In the genomic region with DNA sequence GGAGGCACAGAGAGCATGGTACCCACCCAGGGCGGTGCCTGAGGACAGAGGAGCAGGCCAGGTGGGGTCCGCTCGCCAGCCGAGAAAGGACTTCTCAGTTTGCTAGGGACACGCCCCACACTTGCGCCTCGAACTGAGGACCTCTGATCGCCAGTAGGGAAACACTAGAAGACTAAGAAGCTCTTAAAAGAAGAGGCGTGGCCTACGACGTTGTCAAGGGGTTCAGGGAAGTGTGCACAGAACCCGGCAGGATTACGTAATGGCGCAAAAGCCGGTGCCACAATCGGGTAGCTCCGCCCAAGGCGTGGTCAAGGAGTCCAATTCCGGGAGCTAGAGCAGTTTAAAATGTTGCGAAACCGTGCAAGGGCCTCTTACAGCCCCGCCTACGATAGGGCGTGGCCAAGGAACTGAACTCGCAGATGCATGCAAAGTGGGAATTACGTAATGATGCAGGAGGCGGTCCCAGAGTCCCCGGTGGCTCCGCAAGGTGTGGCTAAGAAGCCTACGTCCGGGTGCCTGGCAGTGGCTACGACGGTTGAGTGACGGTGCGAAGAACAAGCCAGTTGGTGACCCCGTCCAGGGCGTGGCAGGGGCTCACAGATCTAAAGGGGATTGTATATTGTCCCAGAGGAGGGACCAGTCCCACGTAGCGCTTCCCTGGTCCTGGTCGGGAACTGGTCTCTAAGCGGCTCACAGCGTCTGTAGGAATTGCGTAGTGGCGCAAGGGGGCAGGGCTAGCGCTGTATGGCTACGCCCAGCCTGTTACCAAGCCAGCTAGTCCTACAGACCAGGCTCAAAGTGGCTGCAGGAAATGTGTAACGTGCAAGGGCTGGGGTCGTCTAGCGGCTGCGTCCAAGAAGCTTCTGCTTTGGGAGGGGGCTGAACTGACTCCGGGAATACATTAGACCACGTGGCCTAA, we compare ENCODE assay signal across 8 mouse cellular contexts. TPM values are rescaled to one million over a fixed set of nuclear protein-coding genes. Genes with fewer than 3 reads are reported as not detected.
DNase-seq lines count a peak whose midpoint lies in the region; ATAC-seq lines count a peak whose summit lies in the region.

A gene (plus strand): TSS at position 482 of the 919 bp plus-strand sequence.

- peaks cover 6% of the 10 kb centered on the region for H3K36me3 ChIP-seq in heart, embryonic 10.5 days
- H3K36me3 ChIP-seq in kidney, embryonic 15.5 days, result 0 out of 2 replicates have a peak, but pooled peaks cover 6% of the 10 kb centered on the region

- H3K4me3 ChIP-seq in heart, embryonic 10.5 days, result peak within 1 kb of the TSS; percentile 75
- H3K4me3 ChIP-seq in kidney, embryonic 15.5 days (replicated peaks), result peak within 1 kb of the TSS; percentile 81

- peak within 1 kb of the TSS; percentile 97 for H3K27ac ChIP-seq in heart, embryonic 10.5 days
- H3K27ac ChIP-seq in kidney, embryonic 15.5 days, result peak within 1 kb of the TSS; percentile 100

- under 1% methylated on average over 52 of the region's 52 CpGs for WGBS in heart, embryonic 10.5 days
- under 1% methylated on average over 52 of the region's 52 CpGs for WGBS in kidney, embryonic 15.5 days

- peaks cover 42% of the 10 kb centered on the region for H3K4me1 ChIP-seq in heart, embryonic 10.5 days
- peaks cover 41% of the 10 kb centered on the region for H3K4me1 ChIP-seq in kidney, embryonic 15.5 days

- H3K4me2 ChIP-seq in kidney, embryonic 15.5 days, result peak within 1 kb of the TSS; percentile 83

- H3K9me3 ChIP-seq in heart, embryonic 10.5 days, result no peaks in the 10 kb centered on the region
- no peaks in the 10 kb centered on the region for H3K9me3 ChIP-seq in kidney, embryonic 15.5 days (replicated peaks)

- 0 out of 2 replicates have a peak, but pooled peaks cover 6% of the 10 kb centered on the region for H3K27me3 ChIP-seq in heart, embryonic 10.5 days (ENCODE audit: insufficient read depth, poor library complexity, severe bottlenecking)
- no peaks in the 10 kb centered on the region for H3K27me3 ChIP-seq in kidney, embryonic 15.5 days

- H3K9ac ChIP-seq in kidney, embryonic 15.5 days, result peak within 1 kb of the TSS; percentile 68

- peak; percentile 99 for DNase-seq in B cell, adult 2 months
- peak; percentile 100 for DNase-seq in brain, adult 2 months (ENCODE audit: low read depth, low spot score)
- DNase-seq in heart, embryonic 10.5 days (ENCODE audit: low spot score), result peak; percentile 100
- DNase-seq in liver, result peak; percentile 100
- peak; percentile 97 to 98 for DNase-seq in spleen, postnatal 4 days (ENCODE audit: low spot score in 2 of 2)

- peak; percentile 88 for ATAC-seq in erythroblast, adult 5-6 weeks (replicated peaks; ENCODE audit: low FRiP score, poor library complexity, severe bottlenecking)
- ATAC-seq in kidney, embryonic 15.5 days (replicated peaks; ENCODE audit: low FRiP score), result peak; percentile 90
- ATAC-seq in monocyte, adult 5-6 weeks (replicated peaks; ENCODE audit: insufficient number of reproducible peaks, low FRiP score, low TSS enrichment, poor library complexity, severe bottlenecking), result peak; percentile 72

RNA-seq across cellular contexts. Expression of the gene that starts here (rescaled TPM):
- total RNA-seq in erythroblast, adult 5-6 weeks (2015; ENCODE audit: low replicate concordance), result 4.6 and 19.0 TPM in 2 replicates
- 11.6 and 17.5 TPM in 2 replicates for total RNA-seq in erythroblast, adult 5-6 weeks (2017; ENCODE audit: low replicate concordance)
- 57.8 and 63.7 TPM in 2 replicates for polyA plus RNA-seq in heart, embryonic 10.5 days (2016; fragmentation: Nextera tagmentation; extraction: Ambion mirVana)
- 69.1 and 71.6 TPM in 2 replicates for polyA plus RNA-seq in kidney, embryonic 15.5 days (2015; fragmentation: Nextera tagmentation; extraction: Ambion mirVana)
- 13.0 to 27.0 TPM (median 24.1 TPM) in 3 replicates for total RNA-seq in monocyte, adult 5-6 weeks (2017)

Comparison
In these comparisons a context has a peak if more than half of its experiments do, and no peak if none do; other contexts are left out.
1. Peak in every context shown above with its lines: DNase-seq, ATAC-seq, H3K4me3 ChIP-seq and H3K27ac ChIP-seq.